Mouse (Mus musculus) heart, postnatal 0 days (tissue): Measurements from ENCODE around the gene Hcar2.

ENCODE experiments used
- CTCF ChIP-seq: IDR thresholded peaks from 2 replicates; pipeline ENCODE4 v1.5.1; 2016; ENCODE audit warnings: antibody characterized with exemption, control low read depth, low read depth
- EP300 ChIP-seq: IDR thresholded peaks from 2 replicates; pipeline ENCODE4 v1.6.1; 2016; ENCODE audit warnings: antibody characterized with exemption, low read depth

GRCm38 (mm10) chr5:123820501-123821263 lies 44.6 kb downstream of the Hcar2 start:
- TF ChIP-seq CTCF = peak; percentile 29
- no peak for TF ChIP-seq EP300
